Mouse (Mus musculus) lung, postnatal 0 days (tissue): ENCODE results near the gene Htr3a. TPM values are rescaled to one million over a fixed set of nuclear protein-coding genes. Genes with fewer than 3 reads are reported as not detected.

Source experiments
- ATAC-seq: fragments of 200-750 bp; cut with Nextera tagmentation; 2 replicates; pipeline ENCODE4 v1.8.0; 2017; ENCODE audit warnings: moderate library complexity
- DNase-seq: peaks from one replicate; pipeline ENCODE4 v3.0.0-alpha.2; 2016; ENCODE audit warnings: low spot score
- H3K27ac ChIP-seq: fragments of 300-500 bp; sonication (generic); 2 replicates; pipeline ENCODE4 v1.5.1; 2014; ENCODE audit warnings: antibody characterized with exemption, mild to moderate bottlenecking, low read length, mixed read lengths
- H3K27me3 ChIP-seq: fragments of 300-500 bp; sonication (generic); replicated peaks from 2 replicates; pipeline ENCODE4 v1.6.1; 2014; ENCODE audit warnings: low read length, mixed read lengths; ENCODE audit not compliant: insufficient read depth
- H3K36me3 ChIP-seq: fragments of 300-500 bp; sonication (generic); 2 replicates; pipeline ENCODE4 v1.6.1; 2014; ENCODE audit warnings: low read length, mixed read lengths; ENCODE audit not compliant: insufficient read depth
- H3K4me1 ChIP-seq: fragments of 300-500 bp; sonication (generic); 2 replicates; pipeline ENCODE4 v1.6.1; 2014; ENCODE audit warnings: antibody characterized with exemption, low read depth, low read length, mixed read lengths; ENCODE audit not compliant: insufficient read depth
- H3K4me2 ChIP-seq: fragments of 300-500 bp; sonication (generic); replicated peaks from 2 replicates; pipeline ENCODE4 v1.6.1; 2014; ENCODE audit warnings: low read depth, mild to moderate bottlenecking, low read length, moderate library complexity, mixed read lengths
- H3K4me3 ChIP-seq: fragments of 300-500 bp; sonication (generic); 2 replicates; pipeline ENCODE4 v1.5.1; 2014; ENCODE audit warnings: low read depth, low read length
- H3K9ac ChIP-seq: fragments of 300-500 bp; sonication (generic); replicated peaks from 2 replicates; pipeline ENCODE4 v1.6.1; 2014; ENCODE audit warnings: low read depth, mild to moderate bottlenecking
- H3K9me3 ChIP-seq: fragments of 300-500 bp; sonication (generic); 2 replicates; pipeline ENCODE4 v1.6.1; 2016; ENCODE audit warnings: low read length, mixed read lengths
- CTCF ChIP-seq: IDR thresholded peaks from 2 replicates; pipeline ENCODE4 v1.5.1; 2016; ENCODE audit warnings: antibody characterized with exemption, mild to moderate bottlenecking
- EP300 ChIP-seq: IDR thresholded peaks from 2 replicates; pipeline ENCODE4 v1.6.1; 2016; ENCODE audit warnings: antibody characterized with exemption, mild to moderate bottlenecking, control low read depth
- WGBS: fragments of 180-500 bp; shearing (Covaris S2); extraction: QIAGEN DNeasy Blood & Tissue Kit; methylation state at CpG from one replicate; pipeline ENCODE4 v1.1.7; 2014; 5-methylcytosine and 5-hydroxymethylcytosine counted together
- polyA plus RNA-seq: library from polyadenylated mRNA; unstranded; fragments of >200 nt; fragmentation: Nextera tagmentation; extraction: Ambion mirVana; gene quantifications from 2 replicates; pipeline ENCODE4 v1.2.1, GENCODE M21; 2015

The Htr3a gene
- polyA plus RNA-seq, 1 experiment from 2014 or later: 0.07 TPM

DNA sequence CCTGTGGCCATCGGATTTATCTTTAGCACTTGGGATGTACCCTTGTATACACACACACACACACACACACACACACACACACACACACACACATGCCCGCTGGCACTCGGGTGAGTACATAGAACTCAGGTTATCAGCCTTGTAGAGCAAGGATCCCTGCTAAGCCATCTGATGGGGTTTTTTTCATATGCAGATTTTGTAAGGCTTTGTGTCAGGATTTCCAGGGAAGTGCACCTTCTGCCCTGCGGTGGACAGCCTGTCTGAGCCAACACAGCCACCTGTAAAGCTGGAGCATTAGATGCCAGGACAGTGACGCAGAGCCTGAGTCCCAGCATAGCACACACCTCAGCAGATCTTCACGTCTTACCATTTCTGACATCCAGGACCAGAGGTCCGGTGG, 21.8 kb downstream of the Htr3a start:
- WGBS: 72% methylated on average over 7 of the region's 7 CpGs
- DNase-seq (no peak), ATAC-seq (no peak)
- Histone ChIP-seq H3K9ac (no peak overlapping the region), H3K36me3 (no peaks in the 10 kb centered on the region), H3K27ac (no peak overlapping the region), H3K4me3 (no peak overlapping the region), H3K27me3 (no peaks in the 10 kb centered on the region), H3K9me3 (no peaks in the 10 kb centered on the region), H3K4me2 (no peak overlapping the region), H3K4me1 (no peaks in the 10 kb centered on the region)
- TF ChIP-seq EP300 (no peak), CTCF (no peak)

DNA sequence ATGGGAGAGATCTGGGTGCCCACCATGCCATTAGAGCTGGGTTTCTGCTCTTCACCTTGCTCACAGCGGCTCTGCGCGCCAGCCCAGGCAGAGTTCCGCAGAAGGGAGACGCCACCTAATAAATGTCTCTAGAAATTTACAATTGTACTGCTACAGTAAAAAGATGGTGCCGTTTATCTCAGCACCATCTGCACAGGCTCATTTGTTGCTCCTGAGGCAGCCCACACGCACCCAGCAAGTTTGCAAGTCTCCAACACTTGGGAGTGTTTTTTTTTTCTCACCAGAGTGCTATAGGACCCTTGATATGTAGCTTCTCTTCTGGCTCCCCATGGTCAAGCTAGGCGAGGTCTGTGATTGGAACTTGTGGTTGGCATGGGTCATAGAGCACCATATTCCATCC, 38.0 kb downstream of the Htr3a start:
- WGBS: 81% methylated on average over 8 of the region's 8 CpGs
- no peak overlapping the region for H3K27ac ChIP-seq

DNA sequence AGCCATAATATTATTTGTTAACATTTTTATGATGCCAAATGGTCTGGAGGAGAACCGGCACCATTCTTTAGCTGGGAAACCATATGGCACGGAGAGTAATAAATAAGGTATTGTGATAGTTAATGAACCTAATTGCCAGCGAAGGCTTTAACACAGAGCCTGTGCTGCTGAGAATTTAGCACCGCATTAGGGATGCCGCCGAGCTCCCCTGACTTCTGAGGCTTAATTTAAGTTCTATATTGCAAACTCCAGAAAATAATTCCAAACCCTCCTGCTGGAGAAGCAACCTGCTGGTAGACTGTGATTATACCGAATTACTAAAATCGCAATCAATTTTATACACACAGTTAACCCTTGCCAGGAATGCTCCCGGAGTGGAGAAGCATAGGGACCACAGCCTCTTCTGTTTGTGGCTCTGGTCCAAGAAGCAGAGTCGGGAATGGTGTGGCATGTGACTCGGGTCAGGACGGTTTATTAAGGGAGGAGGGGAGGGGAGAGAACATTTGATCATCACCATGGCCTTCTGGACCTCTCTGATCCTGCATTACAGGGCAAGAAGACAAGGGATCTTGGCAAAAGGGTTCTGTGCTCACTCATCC, 44.3 kb downstream of the Htr3a start:
- no peak overlapping the region for H3K4me3 ChIP-seq
- no peaks in the 10 kb centered on the region for H3K36me3 ChIP-seq
- no peaks in the 10 kb centered on the region for H3K27me3 ChIP-seq
- no peaks in the 10 kb centered on the region for H3K4me1 ChIP-seq
- H3K27ac ChIP-seq: no peak overlapping the region
- TF ChIP-seq CTCF: no peak
- TF ChIP-seq EP300: no peak
- no peaks in the 10 kb centered on the region for H3K9me3 ChIP-seq
- ATAC-seq (no peak), DNase-seq (no peak)
- no peak overlapping the region for H3K4me2 ChIP-seq
- no peak overlapping the region for H3K9ac ChIP-seq
- 68% methylated on average over 12 of the region's 12 CpGs for WGBS

More for the DNA sequence above, 38.0 kb downstream of the Htr3a start:
- Histone ChIP-seq H3K4me2 (no peak overlapping the region), H3K27me3 (no peaks in the 10 kb centered on the region), H3K36me3 (no peaks in the 10 kb centered on the region), H3K4me3 (no peak overlapping the region), H3K4me1 (no peaks in the 10 kb centered on the region), H3K9me3 (no peaks in the 10 kb centered on the region), H3K9ac (no peak overlapping the region)
- no peak for DNase-seq
- no peak for ATAC-seq
- no peak for TF ChIP-seq CTCF
- no peak for TF ChIP-seq EP300

DNA sequence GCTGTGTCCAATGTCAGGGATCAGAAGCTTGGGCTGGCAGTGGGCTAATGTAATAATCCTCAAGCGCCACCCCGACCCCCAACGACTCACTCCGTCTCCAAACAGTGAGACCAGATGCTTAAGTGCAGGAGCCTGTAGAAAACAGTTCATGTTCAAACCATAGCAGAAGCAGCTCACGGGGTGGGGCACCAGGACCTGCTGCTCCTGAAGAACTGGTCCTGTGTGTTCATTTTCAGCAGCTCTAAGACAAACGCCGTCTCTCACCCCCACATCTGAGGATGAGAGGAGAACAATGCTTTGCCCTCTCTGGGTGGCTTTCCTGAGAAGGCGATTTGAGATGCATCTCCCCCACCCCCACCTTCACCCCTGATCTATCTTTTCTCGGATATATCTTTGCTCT, 45.7 kb downstream of the Htr3a start:
- H3K9ac ChIP-seq: no peak overlapping the region
- no peak overlapping the region for H3K4me2 ChIP-seq
- no peaks in the 10 kb centered on the region for H3K36me3 ChIP-seq
- H3K4me1 ChIP-seq: 0 out of 2 replicates have a peak, but pooled peaks cover 2% of the 10 kb centered on the region
- TF ChIP-seq EP300: no peak
- TF ChIP-seq CTCF: no peak
- no peaks in the 10 kb centered on the region for H3K27me3 ChIP-seq
- 44% methylated on average over 9 of the region's 9 CpGs for WGBS
- H3K9me3 ChIP-seq: no peaks in the 10 kb centered on the region
- DNase-seq: no peak
- ATAC-seq: no peak
- H3K27ac ChIP-seq: no peak overlapping the region
- H3K4me3 ChIP-seq: no peak overlapping the region

DNA sequence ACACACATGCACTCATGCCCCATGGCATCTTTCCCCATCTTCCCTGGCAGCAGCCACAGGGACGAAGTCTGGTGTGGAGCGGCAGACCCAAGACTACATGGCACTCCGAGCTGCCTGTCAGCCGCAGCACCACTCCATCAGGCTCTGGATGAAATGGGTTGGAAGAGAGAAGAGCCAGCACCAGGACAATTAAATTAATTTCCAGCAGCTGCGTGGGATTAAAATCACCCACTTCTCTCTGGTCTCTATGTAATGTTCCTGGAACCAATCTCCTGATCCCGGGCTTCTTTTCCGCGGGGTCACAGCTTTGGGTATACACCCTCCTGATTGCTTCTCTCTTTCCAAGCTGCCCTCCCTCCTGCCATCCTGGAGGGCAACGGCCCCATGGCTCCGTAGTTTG, 49.4 kb downstream of the Htr3a start:
- no peaks in the 10 kb centered on the region for H3K36me3 ChIP-seq
- H3K27ac ChIP-seq: no peak overlapping the region
- no peaks in the 10 kb centered on the region for H3K27me3 ChIP-seq
- DNase-seq (peak; percentile 49), ATAC-seq (peak; percentile 20; the same call in 1 of the 2 replicates)
- no peak overlapping the region for H3K4me2 ChIP-seq
- TF ChIP-seq CTCF (no peak), EP300 (no peak)
- 0 out of 2 replicates have a peak, but pooled peaks cover 5% of the 10 kb centered on the region for H3K4me1 ChIP-seq
- WGBS: 67% methylated on average over 10 of the region's 10 CpGs
- no peak overlapping the region for H3K4me3 ChIP-seq
- H3K9me3 ChIP-seq: no peaks in the 10 kb centered on the region
- no peak overlapping the region for H3K9ac ChIP-seq

DNA sequence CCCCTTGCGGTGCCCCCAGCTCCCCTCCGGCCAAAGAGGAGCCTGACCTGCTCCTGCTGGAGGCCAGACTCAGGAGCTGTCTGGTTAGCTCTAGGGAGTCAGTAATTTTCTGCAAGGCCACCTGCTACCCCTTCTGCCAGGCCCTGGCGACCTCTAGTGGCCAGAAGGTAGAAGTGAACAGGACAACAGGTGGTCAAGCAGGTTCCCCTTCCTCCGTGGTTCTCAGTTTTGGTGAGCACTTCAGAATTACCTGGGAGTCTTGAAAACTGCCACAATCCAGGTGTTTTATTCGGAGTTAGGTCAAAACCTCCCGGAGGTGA, 50.4 kb downstream of the Htr3a start:
- H3K4me2 ChIP-seq: no peak overlapping the region
- H3K4me3 ChIP-seq: no peak overlapping the region
- peak; percentile 95 for TF ChIP-seq CTCF
- TF ChIP-seq EP300: no peak
- no peaks in the 10 kb centered on the region for H3K27me3 ChIP-seq
- ATAC-seq (peak; percentile 86), DNase-seq (peak; percentile 90)
- H3K9ac ChIP-seq: no peak overlapping the region
- H3K36me3 ChIP-seq: no peaks in the 10 kb centered on the region
- WGBS: 3% methylated on average over 6 of the region's 6 CpGs
- 0 out of 2 replicates have a peak, but pooled peaks cover 5% of the 10 kb centered on the region for H3K4me1 ChIP-seq
- H3K9me3 ChIP-seq: no peaks in the 10 kb centered on the region
- no peak overlapping the region for H3K27ac ChIP-seq
